Mouse (Mus musculus): ENCODE measurements at regions not wholly inside any gene's neighbourhood (a gene's known extent, or its start where the extent isn't known, plus 50 kb on each side); places are given as distances from the start of the nearest gene placed in this dataset.
A peak's percentile ranks its signal among the peaks of the same experiment; 100 is the strongest.
"Not testable (repeated sequence)": the region's sequence is repeated elsewhere in the genome, so short reads cannot be mapped to it uniquely, and the experiment has no call there.

DNA sequence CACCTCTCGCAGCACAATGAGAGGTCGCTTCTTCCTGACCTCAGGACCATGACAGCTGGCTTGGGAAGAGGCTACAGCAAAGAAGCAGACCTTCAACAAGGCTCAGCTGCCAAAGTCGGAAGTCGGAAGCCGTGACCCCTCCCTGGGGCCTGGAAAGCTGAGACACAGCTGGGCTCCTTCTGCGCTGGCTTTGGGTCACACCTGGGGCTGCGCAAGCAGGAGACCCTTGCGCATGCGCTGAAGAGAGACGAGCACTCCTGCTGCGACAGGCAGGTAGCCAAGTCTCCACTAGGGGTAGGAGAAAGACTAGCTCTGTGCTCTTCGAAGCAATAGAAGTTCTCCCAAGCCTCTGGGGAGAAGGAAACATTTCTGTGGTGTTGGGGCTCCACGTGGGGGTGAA, 109.3 kb upstream of the Dyrk2 start:
- DNase-seq (ENCODE audit: extremely low spot score) = peak; percentile 40

DNA sequence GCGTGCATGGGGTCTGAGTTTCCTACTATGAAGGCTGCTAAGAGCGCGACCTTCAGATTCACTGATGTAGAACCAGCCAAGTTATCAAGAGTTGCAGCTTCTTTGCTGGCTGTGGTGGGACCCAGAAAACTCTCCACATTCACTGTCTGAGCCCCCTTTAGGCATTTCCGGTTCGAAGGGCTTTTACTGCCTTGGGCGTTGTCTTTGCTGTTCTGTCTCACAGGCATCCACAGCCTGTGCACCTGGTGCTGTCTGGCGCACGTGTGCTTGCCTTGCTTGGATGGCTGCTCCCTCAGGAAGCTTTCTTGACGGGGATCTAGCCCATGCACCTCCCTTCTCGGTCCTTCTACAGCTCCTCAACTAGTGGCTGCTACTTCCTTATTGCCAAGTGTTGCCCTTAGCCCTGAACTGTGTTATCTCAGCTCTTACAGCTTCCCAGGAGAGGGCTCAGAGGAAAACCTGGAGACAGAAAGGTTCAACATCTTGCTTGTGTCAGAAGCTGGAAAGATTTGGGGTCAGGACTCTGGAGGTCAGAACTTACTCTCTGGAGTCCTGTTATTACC, 108.3 kb upstream of the Dyrk2 start:
- no peak for DNase-seq (ENCODE audit: extremely low spot score)

DNA sequence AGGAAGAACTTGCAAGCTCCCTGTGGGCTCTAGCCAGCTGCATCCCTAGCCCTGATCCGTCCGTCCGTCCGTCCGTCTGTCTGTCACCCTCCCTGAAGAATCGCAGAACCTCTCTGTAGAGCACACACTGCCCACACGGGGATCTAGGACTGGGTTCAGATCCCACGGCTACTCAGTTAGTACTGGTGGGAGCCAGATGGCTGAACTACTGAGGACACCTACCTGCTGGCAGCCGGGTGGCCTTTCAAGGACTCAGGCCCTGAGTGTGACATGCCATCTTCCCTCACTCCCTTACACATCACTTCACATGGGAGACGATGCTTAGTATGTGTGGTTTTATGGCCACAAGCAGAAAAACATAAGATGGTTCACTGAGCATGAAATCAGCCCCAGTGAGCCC, 106.4 kb upstream of the Dyrk2 start:
- no peak for DNase-seq (ENCODE audit: extremely low spot score)

DNA sequence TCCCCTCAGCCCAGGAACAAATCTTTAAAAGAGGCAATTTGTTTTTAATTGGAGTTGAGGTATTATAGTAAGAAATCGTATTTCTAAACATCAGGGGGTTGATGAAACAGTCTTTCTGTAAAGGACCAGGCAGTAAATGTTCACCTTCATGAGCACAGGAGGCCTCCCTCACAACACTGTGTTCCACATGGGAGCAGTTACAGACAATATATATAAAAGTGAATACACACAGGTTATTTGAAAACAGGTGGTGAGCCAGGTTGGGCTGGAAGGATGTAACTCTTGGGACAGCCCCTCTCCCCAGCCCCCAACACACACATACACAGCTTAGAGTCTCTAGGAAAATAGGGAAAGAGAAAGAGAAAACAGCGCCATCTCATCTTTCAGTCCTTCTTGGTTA, 105.8 kb upstream of the Dyrk2 start:
- no peak for DNase-seq (ENCODE audit: extremely low spot score)

DNA sequence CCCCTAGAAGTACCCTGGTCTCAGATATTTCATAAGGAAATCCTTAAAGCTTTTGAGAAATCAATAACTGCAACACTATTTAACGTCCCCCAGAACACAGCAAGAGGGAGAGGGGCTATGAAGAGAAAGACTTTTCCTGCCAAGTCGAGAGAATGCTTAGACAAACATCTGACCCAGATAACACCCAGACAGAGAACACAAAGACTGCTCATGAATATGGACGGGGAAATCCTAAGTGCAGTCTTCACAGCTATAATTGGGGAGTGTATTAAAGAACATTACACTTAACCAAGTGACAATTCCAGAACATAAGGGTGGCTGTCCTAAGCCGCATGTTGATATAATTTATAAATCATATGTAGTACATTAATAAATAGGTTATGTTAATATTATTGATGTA, 103.3 kb upstream of the Dyrk2 start:
- no peak for DNase-seq (ENCODE audit: extremely low spot score)

DNA sequence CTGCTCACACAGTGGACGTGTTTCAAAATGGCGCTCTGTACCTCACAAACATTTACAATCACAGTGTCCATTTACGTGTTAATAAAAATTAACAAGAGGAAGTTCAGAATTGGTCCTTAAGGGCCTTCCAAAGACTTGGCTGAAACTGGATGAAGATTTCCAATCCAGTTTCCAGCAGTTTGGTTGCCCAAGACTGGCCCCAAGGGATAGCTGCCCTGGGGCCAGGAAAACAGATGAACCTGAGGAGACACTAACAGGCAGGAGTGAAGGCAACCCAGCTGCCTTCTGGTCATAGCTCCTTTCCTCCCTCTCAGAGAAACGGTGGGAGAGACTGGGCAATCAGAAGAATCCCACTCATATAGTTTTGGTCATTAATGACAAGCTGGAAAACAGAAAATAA, 102.6 kb upstream of the Dyrk2 start:
- DNase-seq (ENCODE audit: extremely low spot score) = no peak

DNA sequence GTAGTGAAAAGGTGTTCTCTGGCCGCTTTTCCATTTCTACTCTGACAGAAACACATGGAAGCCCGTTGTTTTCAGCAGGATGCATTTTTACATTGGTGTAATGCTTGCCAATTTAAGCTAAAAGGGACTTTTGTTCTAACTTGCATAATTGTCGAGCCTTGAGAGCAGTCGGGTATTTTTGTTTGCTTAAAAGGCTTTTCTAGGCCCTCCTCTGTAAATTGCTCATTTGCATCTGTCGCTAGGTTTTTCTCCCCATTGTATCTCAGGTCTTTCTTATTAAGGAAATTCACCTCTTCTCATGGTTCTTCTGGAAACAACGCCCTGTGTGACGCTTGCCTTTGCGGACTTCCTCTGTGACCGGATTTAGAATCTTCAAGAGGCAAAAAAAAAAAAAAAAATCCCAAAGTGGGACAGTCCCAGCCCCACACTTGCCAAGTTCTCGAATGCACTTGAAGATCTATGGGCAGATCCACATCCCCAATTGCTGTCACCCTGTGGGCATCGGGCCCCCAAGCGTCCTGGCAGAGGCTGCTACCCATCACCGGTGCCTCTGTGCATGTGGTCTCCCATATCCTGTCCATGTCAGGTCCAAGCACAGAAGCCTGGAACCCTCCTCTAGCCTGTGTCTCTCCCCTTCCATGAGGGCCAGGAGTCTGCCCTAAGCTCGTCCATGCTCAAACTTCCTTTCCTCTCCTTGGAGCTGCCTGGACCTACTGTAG, 100.6 kb upstream of the Dyrk2 start:
- DNase-seq (ENCODE audit: extremely low spot score) = no peak

DNA sequence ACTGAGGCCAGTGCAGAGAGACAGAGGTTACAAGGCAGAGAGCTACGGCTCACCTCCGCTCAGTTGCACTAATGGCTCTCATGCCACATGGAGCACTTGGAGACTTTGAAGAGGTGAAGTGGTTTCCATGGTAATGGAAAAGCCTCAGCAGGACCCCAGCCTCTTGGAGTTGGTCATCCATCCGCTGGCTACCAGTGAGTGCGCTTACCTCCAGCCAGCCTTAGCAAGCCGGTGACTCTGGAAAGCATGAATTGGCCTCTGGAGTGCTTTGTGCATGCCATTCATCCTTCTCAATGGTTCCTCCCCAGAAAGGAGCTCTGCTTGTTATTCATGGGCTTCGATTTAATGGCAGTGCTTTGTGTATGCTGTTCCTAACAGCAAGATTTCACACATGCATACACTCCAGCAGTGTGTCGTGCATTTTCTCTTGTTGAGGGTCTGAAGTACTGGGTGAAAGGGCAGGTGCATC, 91.7 kb upstream of the Dyrk2 start:
- peak; percentile 53 for DNase-seq (ENCODE audit: extremely low spot score)

DNA sequence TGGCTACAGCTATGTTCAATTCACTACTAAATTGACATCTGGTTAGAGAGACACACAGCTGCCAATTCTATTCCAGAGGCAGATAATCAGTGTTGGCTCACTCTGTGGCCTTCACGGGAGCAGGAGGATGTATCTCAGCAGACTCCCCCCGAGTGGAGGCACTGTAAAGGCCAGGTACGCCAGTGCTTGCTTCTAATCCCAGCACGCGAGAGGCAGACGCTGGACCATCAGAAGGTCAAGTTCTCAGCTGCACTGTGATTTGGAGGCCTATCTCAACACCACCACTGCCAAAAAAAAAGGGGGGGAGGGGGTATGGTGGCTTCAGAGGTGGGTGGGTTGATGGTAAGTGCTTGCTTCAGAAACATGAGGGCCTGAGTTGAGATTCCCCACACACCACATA, 90.1 kb upstream of the Dyrk2 start:
- DNase-seq (ENCODE audit: extremely low spot score) = no peak

DNA sequence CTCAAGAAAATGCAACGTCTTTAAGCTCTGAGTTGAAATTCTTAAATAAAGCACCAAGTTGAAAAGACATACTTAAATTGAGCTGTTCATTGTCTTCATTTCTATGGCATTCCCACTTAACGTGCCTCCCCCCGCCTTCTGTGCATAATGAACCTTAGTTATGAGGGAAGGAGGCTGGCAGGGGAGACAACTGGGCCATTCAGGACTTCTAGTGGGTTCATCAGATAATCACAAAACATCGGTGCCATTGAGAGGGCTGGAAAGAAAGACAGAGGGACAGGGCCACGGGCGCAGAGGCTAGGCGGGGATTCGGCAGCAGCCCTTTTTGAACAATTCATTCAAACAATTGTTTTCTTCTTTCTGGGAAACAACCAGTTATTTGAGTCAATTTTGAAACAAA, 89.6 kb upstream of the Dyrk2 start:
- no peak for DNase-seq (ENCODE audit: extremely low spot score)

DNA sequence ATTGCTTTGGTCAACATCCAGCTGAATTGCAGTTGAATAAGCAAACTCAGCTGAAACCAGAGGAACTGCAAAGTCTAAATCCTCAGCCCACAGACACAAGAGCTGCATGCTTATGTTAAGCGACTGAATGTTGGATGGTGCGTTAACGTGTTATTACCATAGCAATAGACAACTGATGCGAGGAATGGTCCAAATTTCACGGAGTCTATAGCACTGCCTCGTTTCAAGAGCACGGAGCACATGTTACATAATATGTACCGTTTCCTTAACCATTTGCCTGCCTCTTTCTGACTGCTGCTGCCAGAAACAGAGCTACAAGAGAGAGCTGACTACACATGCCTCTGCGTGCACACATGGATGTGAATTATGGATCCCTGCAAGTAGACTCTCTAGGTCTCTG, 86.3 kb upstream of the Dyrk2 start:
- DNase-seq (ENCODE audit: extremely low spot score) = no peak

DNA sequence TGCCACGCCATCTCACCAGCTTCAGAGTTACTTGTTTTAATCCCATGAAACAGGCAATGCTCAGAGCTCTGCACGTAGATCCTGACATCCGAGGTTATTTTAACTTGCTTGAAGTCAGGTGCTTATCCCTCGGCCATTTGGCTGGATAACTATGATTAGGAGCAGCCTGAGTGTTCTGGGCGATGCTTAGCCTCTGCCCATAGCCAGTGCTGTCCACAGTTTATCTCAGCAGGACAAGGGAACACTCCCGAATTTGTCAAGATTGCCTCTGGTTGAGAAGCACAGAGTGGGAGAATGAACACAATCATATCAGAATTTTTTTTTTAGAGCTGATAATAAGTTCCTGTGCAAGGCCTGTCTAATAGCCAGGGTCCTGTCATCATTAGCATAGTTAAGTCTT, 83.4 kb upstream of the Dyrk2 start:
- no peak for DNase-seq (ENCODE audit: extremely low spot score)

DNA sequence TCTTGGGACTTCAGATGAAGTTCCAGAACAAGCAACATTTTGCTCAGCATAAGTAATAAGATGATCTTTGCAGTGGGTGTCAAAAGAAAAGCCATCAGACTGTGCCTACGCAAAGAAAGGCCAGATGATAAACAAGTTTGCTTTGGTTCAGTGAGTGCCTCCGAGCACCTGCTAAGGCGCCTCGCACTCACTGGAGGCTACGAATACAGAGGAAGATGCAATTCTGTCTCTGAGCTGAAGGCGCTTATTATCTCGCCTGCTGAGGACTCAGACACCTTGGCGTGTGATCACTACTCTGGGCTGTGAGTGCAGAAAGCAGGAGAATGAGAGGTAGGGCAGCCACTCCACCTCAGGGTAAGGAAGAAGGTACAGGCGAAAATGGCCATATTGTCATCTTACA, 82.7 kb upstream of the Dyrk2 start:
- no peak for DNase-seq (ENCODE audit: extremely low spot score)

DNA sequence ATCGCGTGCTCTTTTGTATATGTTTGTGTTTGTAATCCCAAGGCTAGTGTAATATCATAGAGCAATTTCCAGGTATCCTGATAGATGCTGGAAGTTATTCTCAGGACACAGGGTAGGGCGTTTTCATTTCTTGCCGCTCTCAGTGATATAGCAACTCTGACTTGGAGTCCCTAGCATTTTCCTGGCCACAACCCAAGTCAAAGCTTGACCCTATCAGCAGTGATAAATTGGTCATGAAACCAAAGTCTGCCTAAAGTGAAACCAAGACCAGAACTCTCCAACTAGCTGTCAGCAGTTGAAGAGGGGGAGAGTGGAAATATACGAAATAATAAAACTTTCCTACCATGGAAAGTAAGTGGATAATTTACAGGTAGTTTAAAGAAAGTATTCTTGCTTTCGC, 77.7 kb upstream of the Dyrk2 start:
- no peak for DNase-seq (ENCODE audit: extremely low spot score)

DNA sequence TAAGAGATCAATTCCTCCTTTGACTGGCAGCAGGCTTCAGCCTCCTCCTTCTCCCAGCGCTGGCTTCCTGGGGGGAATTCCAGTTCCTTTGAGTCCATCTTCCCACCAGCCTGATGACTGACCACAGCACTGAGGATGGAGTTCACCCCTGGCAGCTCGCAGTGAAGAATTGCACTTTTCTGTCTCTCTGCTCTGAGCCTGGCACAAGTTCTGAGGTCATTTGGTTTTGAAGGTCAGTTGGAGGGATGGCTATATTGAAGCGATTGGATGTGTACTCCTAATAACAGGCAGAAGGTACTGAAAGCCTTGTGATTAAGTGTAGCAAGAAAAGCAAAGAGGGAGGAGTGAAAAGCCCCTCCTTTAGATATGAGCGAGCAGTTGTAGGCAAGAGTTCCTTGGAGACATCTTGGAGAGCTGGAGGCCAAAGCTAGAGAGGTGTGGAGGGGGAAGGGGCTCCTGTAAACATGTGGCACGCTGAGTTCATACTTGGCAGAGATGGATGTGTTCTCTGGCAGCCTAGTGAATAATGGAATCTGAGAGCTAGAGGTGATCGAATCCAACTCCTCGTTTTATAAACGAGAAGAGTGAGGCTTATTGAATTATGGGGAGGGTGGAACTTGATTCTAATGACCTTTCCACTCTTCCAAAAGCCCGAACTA, 77.1 kb upstream of the Dyrk2 start:
- no peak for DNase-seq (ENCODE audit: extremely low spot score)

DNA sequence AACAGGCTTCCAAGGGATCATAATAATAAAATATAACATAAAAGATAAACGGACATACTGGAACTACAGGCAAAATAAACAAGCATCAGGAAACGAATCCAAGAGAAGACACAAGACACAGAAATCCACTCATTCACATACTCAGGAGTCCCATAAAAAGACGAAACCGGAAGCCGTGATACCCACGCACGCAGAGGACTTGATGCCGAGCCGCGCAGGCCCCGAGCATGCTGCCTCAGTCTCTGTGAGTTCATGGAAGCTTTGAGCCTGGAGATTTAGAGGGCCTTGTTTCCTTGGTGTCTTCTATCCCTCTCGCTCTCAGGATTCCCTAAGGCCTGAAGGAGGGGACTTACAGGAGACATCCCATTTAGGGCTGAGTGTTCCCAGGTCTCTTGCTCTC, 57.3 kb upstream of the Dyrk2 start:
- no peak for DNase-seq (ENCODE audit: extremely low spot score)

DNA sequence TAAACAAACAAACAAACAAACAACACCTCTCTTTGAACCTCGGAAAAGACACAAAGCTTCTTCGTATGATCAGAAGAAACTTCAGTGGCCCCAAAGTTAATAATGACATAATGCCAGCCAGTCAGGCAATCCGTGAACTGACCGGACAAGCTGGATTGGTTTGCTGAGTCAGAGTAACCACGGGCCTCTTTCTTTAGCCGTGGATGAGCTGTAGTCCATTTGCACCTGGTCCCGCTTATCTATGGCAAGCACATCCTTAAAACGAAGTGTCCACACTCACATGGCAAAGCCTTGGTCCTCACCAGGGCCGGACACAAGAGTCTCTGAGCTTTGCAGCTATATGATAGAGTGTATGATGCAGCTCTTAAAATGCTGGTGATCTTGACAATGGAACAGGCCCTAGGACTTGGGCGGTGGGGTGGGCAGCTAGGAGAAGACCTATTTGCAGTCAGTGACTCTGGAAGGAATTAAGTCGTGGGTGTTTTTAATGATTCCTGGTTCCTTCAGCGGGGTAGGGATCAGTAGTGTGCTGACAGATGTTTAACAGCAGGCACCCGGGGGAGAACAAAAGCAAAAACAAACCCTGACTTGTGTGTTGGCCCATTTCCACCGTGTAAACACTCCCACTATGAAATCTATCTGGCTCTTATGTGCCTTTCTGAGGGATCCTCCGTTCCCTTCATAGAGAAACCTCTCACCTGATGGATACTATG, 53.6 kb upstream of the Dyrk2 start:
- DNase-seq (ENCODE audit: extremely low spot score) = peak; percentile 4

DNA sequence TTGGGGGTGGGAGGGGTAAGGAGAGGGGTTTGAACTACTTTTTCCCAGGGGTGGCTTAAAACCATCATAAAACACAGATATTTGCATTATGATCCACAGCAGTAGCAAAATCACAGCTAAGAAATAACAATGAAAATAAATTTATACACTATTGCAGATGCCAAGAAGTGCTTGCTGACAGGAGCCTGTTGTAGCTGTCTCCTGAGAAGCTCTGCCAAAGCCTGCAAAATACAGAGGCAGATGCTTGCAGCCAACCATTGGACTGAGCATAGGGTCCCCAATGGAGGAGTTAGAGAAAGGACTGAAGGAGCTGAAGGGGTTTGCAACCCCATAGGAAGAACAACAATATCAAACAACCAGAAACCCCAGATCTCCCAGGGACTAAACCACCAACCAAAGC, 52.1 kb upstream of the Dyrk2 start:
- not testable (repeated sequence) for DNase-seq (ENCODE audit: extremely low spot score)
